Mouse (Mus musculus) common myeloid progenitor, adult 5-6 weeks (primary cell): ENCODE results near the gene Crybg2. TPM values are rescaled to one million over a fixed set of nuclear protein-coding genes. Genes with fewer than 3 reads are reported as not detected.

Experiments
- ATAC-seq: replicated peaks from 2 replicates; pipeline ENCODE4 v1.8.0; 2016; ENCODE audit warnings: low read depth, mild to moderate bottlenecking, moderate TSS enrichment, inconsistent platforms; ENCODE audit not compliant: poor library complexity, severe bottlenecking
- total RNA-seq: library from RNA; stranded (forward); fragments of 200-1000, 187-1606 nt; gene quantifications from 2 replicates; pipeline ENCODE4 v1.2.3, GENCODE M21; 2017

Gene Crybg2
- total RNA-seq, 1 experiment from 2014 or later: not detected

GRCm38 (mm10) chr4:134117012-134117411 lies 56.4 kb downstream of the Crybg2 start:
- peak; percentile 66 for ATAC-seq

- ATAC-seq: peak; percentile 33
These were observed 57.6 kb downstream of the Crybg2 start for GRCm38 (mm10) chr4:134118126-134118800.

GRCm38 (mm10) chr4:134119042-134119441 lies 58.4 kb downstream of the Crybg2 start:
- no peak for ATAC-seq

GRCm38 (mm10) chr4:134119644-134120043 lies 59.0 kb downstream of the Crybg2 start:
- ATAC-seq: no peak

- ATAC-seq: no peak
These were observed 59.7 kb downstream of the Crybg2 start for GRCm38 (mm10) chr4:134120192-134120805.

- no peak for ATAC-seq
These were observed 60.3 kb downstream of the Crybg2 start for GRCm38 (mm10) chr4:134120916-134121315.

- no peak for ATAC-seq
These were observed 61.0 kb downstream of the Crybg2 start for GRCm38 (mm10) chr4:134121571-134121970.

GRCm38 (mm10) chr4:134122281-134122680 lies 61.7 kb downstream of the Crybg2 start:
- ATAC-seq: no peak

- ATAC-seq: no peak
These were observed 62.5 kb downstream of the Crybg2 start for GRCm38 (mm10) chr4:134123147-134123546.

GRCm38 (mm10) chr4:134123680-134124551 lies 63.3 kb downstream of the Crybg2 start:
- peak; percentile 54 for ATAC-seq

GRCm38 (mm10) chr4:134125383-134126060 lies 64.9 kb downstream of the Crybg2 start:
- no peak for ATAC-seq

- ATAC-seq: no peak
These were observed 65.9 kb downstream of the Crybg2 start for GRCm38 (mm10) chr4:134126300-134127120.

- ATAC-seq: no peak
These were observed 66.5 kb downstream of the Crybg2 start for GRCm38 (mm10) chr4:134127121-134127455.

- ATAC-seq: no peak
These were observed 67.2 kb downstream of the Crybg2 start for GRCm38 (mm10) chr4:134127793-134128192.

- peak; percentile 75 for ATAC-seq
These were observed 67.8 kb downstream of the Crybg2 start, which contains the start of gene Sh3bgrl3 for GRCm38 (mm10) chr4:134128221-134128982. Gene Sh3bgrl3, minus strand, starts transcription at chr4:134128789.

- peak; percentile 13 for ATAC-seq
These were observed 68.4 kb downstream of the Crybg2 start for GRCm38 (mm10) chr4:134128983-134129362.

- ATAC-seq: peak; percentile 52
These were observed 68.9 kb downstream of the Crybg2 start for GRCm38 (mm10) chr4:134129482-134129881.

GRCm38 (mm10) chr4:134132117-134132516 lies 71.5 kb downstream of the Crybg2 start:
- ATAC-seq: no peak
